Mouse (Mus musculus) limb, embryonic 14.5 days (tissue): ENCODE measurements around the gene Osbpl3. TPM values are rescaled to one million over a fixed set of nuclear protein-coding genes. Genes with fewer than 3 reads are reported as not detected.

Source experiments
- ATAC-seq: fragments of 200-750 bp; cut with Nextera tagmentation; 2 replicates; pipeline ENCODE4 v1.8.0; 2017; ENCODE audit warnings: low read depth, moderate number of reproducible peaks, moderate TSS enrichment; ENCODE audit not compliant: low FRiP score
- DNase-seq: peaks from one replicate; pipeline ENCODE4 v3.0.0-alpha.2; 2015; ENCODE audit warnings: low spot score
- H3K27ac ChIP-seq: fragments of 300-500 bp; sonication (generic); replicated peaks from 2 replicates; pipeline ENCODE4 v1.5.1; 2014; ENCODE audit warnings: low read depth, mild to moderate bottlenecking, low read length, moderate library complexity, mixed read lengths
- H3K27me3 ChIP-seq: fragments of 300-500 bp; sonication (generic); 2 replicates; pipeline ENCODE4 v1.6.1; 2014; ENCODE audit warnings: low read length, mixed read lengths; ENCODE audit not compliant: control insufficient read depth, insufficient read depth
- H3K36me3 ChIP-seq: fragments of 300-500 bp; sonication (generic); 2 replicates; pipeline ENCODE4 v1.6.1; 2014; ENCODE audit warnings: mild to moderate bottlenecking, low read length, moderate library complexity, mixed read lengths; ENCODE audit not compliant: control insufficient read depth, insufficient read depth
- H3K4me1 ChIP-seq: fragments of 300-500 bp; sonication (generic); 2 replicates; pipeline ENCODE4 v1.6.1; 2014; ENCODE audit warnings: antibody characterized with exemption, low read length, mixed read lengths; ENCODE audit not compliant: control insufficient read depth, insufficient read depth
- H3K4me2 ChIP-seq: fragments of 300-500 bp; sonication (generic); replicated peaks from 2 replicates; pipeline ENCODE4 v1.6.1; 2014; ENCODE audit warnings: low read depth, mild to moderate bottlenecking, low read length, moderate library complexity; ENCODE audit not compliant: severe bottlenecking
- H3K4me3 ChIP-seq: fragments of 300-500 bp; sonication (generic); replicated peaks from 2 replicates; pipeline ENCODE4 v1.5.1; 2014; ENCODE audit warnings: low read length
- H3K9ac ChIP-seq: fragments of 300-500 bp; sonication (generic); 2 replicates; pipeline ENCODE4 v1.6.1; 2014; ENCODE audit warnings: mild to moderate bottlenecking, low read depth, low read length, moderate library complexity; ENCODE audit not compliant: severe bottlenecking
- H3K9me3 ChIP-seq: fragments of 300-500 bp; sonication (generic); 2 replicates; pipeline ENCODE4 v1.6.1; 2016; ENCODE audit warnings: low read length; ENCODE audit not compliant: control insufficient read depth
- POLR2A ChIP-seq: fragments of 200-500 bp; IDR thresholded peaks from 2 replicates; pipeline ENCODE4 v1.8.0; 2012; ENCODE audit warnings: inconsistent platforms, mild to moderate bottlenecking, moderate library complexity, borderline replicate concordance; ENCODE audit not compliant: insufficient read depth, insufficient read length; ENCODE audit errors: extremely low read depth
- WGBS: fragments of 180-500 bp; shearing (Covaris S2); extraction: QIAGEN DNeasy Blood & Tissue Kit; methylation state at CpG from one replicate; pipeline ENCODE4 v1.1.7; 2014; 5-methylcytosine and 5-hydroxymethylcytosine counted together
- polyA plus RNA-seq, 2 experiments: library from polyadenylated mRNA; depleted of rRNA in 1 of 2; stranded (reverse) in 1 of 2; unstranded in 1 of 2; fragments of >200 nt; fragmentation: Nextera tagmentation in 1 of 2; extraction: Ambion mirVana in 1 of 2; gene quantifications; 2 replicates each; pipeline versions ENCODE4 v1.2.1 to v1.2.3; 2012 to 2014

Osbpl3 gene
- polyA plus RNA-seq, 2 experiments: 10.9 to 19.8 TPM

- Histone ChIP-seq H3K36me3 (peaks cover 28% of the 10 kb centered on the region), H3K27ac (no peak overlapping the region), H3K9me3 (no peaks in the 10 kb centered on the region), H3K4me1 (no peaks in the 10 kb centered on the region), H3K4me3 (no peak overlapping the region), H3K4me2 (no peak overlapping the region), H3K9ac (no peak overlapping the region), H3K27me3 (no peaks in the 10 kb centered on the region)
- no peak for DNase-seq
- TF ChIP-seq POLR2A: no peak
- 47% methylated on average over 9 of the region's 9 CpGs for WGBS
- no peak for ATAC-seq
These were observed 133.4 kb downstream of the Osbpl3 start for GRCm38 (mm10) chr6:50322631-50323030.

GRCm38 (mm10) chr6:50321739-50322138 lies 134.3 kb downstream of the Osbpl3 start:
- ATAC-seq (no peak), DNase-seq (no peak)
- no peak overlapping the region for H3K9ac ChIP-seq
- no peak overlapping the region for H3K4me2 ChIP-seq
- no peaks in the 10 kb centered on the region for H3K4me1 ChIP-seq
- no peaks in the 10 kb centered on the region for H3K27me3 ChIP-seq
- 62% methylated on average over 6 of the region's 6 CpGs for WGBS
- no peaks in the 10 kb centered on the region for H3K9me3 ChIP-seq
- no peak overlapping the region for H3K27ac ChIP-seq
- peaks cover 22% of the 10 kb centered on the region for H3K36me3 ChIP-seq
- no peak overlapping the region for H3K4me3 ChIP-seq
- TF ChIP-seq POLR2A: no peak

GRCm38 (mm10) chr6:50318590-50319172 lies 137.3 kb downstream of the Osbpl3 start:
- no peak overlapping the region for H3K9ac ChIP-seq
- 80% methylated on average over 7 of the region's 7 CpGs for WGBS
- no peaks in the 10 kb centered on the region for H3K4me1 ChIP-seq
- ATAC-seq: no peak
- no peak overlapping the region for H3K4me3 ChIP-seq
- peaks cover 11% of the 10 kb centered on the region; the same call in 1 of the 2 replicates for H3K36me3 ChIP-seq
- no peak for DNase-seq
- no peaks in the 10 kb centered on the region for H3K9me3 ChIP-seq
- H3K4me2 ChIP-seq: no peak overlapping the region
- no peaks in the 10 kb centered on the region for H3K27me3 ChIP-seq
- no peak for TF ChIP-seq POLR2A
- H3K27ac ChIP-seq: no peak overlapping the region

GRCm38 (mm10) chr6:50318150-50318549 lies 137.9 kb downstream of the Osbpl3 start:
- ATAC-seq (no peak), DNase-seq (no peak)
- Histone ChIP-seq H3K27me3 (no peaks in the 10 kb centered on the region), H3K4me3 (no peak overlapping the region), H3K9ac (no peak overlapping the region), H3K36me3 (peaks cover 11% of the 10 kb centered on the region; the same call in 1 of the 2 replicates), H3K27ac (no peak overlapping the region), H3K4me1 (no peaks in the 10 kb centered on the region), H3K9me3 (no peaks in the 10 kb centered on the region), H3K4me2 (no peak overlapping the region)
- no peak for TF ChIP-seq POLR2A
- WGBS: 74% methylated on average over 2 of the region's 2 CpGs

- Histone ChIP-seq H3K27me3 (no peaks in the 10 kb centered on the region), H3K4me2 (no peak overlapping the region), H3K9me3 (no peaks in the 10 kb centered on the region), H3K27ac (no peak overlapping the region), H3K9ac (no peak overlapping the region), H3K4me1 (no peaks in the 10 kb centered on the region), H3K36me3 (peaks cover 11% of the 10 kb centered on the region; the same call in 1 of the 2 replicates), H3K4me3 (no peak overlapping the region)
- WGBS: 93% methylated on average over 7 of the region's 7 CpGs
- ATAC-seq (no peak), DNase-seq (no peak)
- no peak for TF ChIP-seq POLR2A
These were observed 139.1 kb downstream of the Osbpl3 start for GRCm38 (mm10) chr6:50316795-50317505.
